Mouse (Mus musculus): ENCODE measurements around the gene Cbx7. TPM values are rescaled to one million over a fixed set of nuclear protein-coding genes. Genes with fewer than 3 reads are reported as not detected.

Gene Cbx7
- polyA plus RNA-seq, 1 experiment from 2014 or later = 1.1 TPM

GRCm38 (mm10) chr15:79932323-79932987 lies 38.5 kb downstream of the Cbx7 start:
- under 1% methylated on average over 54 of the region's 62 CpGs for WGBS (ENCODE audit: insufficient replicate concordance)
- peak; percentile 53 for ATAC-seq (replicated peaks; ENCODE audit: insufficient number of reproducible peaks, low FRiP score, low TSS enrichment)
- peak overlapping the region; percentile 65 for H3K4me3 ChIP-seq (ENCODE audit: low read depth, low read length)
- peak overlapping the region; percentile 69 for H3K9ac ChIP-seq (ENCODE audit: low read depth, low read length)
- H3K4me1 ChIP-seq (ENCODE audit: control insufficient read depth, insufficient read depth, low read length) = peaks cover 2% of the 10 kb centered on the region; the same call in 1 of the 2 replicates
- H3K4me2 ChIP-seq = peak overlapping the region; percentile 95
- peak overlapping the region; percentile 54; the same call in 1 of the 2 replicates for H3K27ac ChIP-seq (ENCODE audit: low read depth, low read length)
- H3K36me3 ChIP-seq (ENCODE audit: control insufficient read depth, insufficient read depth, low read length) = no peaks in the 10 kb centered on the region
- H3K9me3 ChIP-seq (replicated peaks; ENCODE audit: control insufficient read depth, low read length) = no peaks in the 10 kb centered on the region
- H3K27me3 ChIP-seq (ENCODE audit: control insufficient read depth, insufficient read depth, low read length) = peaks cover 56% of the 10 kb centered on the region

GRCm38 (mm10) chr15:79931496-79932141 lies 39.3 kb downstream of the Cbx7 start:
- Histone ChIP-seq H3K4me3 (ENCODE audit: low read depth, low read length) (peak overlapping the region; percentile 65), H3K9ac (ENCODE audit: low read depth, low read length) (no peak overlapping the region), H3K4me1 (ENCODE audit: control insufficient read depth, insufficient read depth, low read length) (peaks cover 2% of the 10 kb centered on the region), H3K4me2 (peak overlapping the region; percentile 95), H3K27me3 (ENCODE audit: control insufficient read depth, insufficient read depth, low read length) (peaks cover 56% of the 10 kb centered on the region), H3K27ac (ENCODE audit: low read depth, low read length) (no peak overlapping the region), H3K9me3 (replicated peaks; ENCODE audit: control insufficient read depth, low read length) (no peaks in the 10 kb centered on the region), H3K36me3 (ENCODE audit: control insufficient read depth, insufficient read depth, low read length) (no peaks in the 10 kb centered on the region)
- no peak for ATAC-seq (replicated peaks; ENCODE audit: insufficient number of reproducible peaks, low FRiP score, low TSS enrichment)
- 16% methylated on average over 13 of the region's 13 CpGs for WGBS (ENCODE audit: insufficient replicate concordance)

GRCm38 (mm10) chr15:79929734-79930133 lies 41.2 kb downstream of the Cbx7 start:
- ATAC-seq (replicated peaks; ENCODE audit: insufficient number of reproducible peaks, low FRiP score, low TSS enrichment) = no peak
- Histone ChIP-seq H3K4me3 (ENCODE audit: low read depth, low read length) (no peak overlapping the region), H3K27me3 (ENCODE audit: control insufficient read depth, insufficient read depth, low read length) (peaks cover 45% of the 10 kb centered on the region), H3K27ac (ENCODE audit: low read depth, low read length) (no peak overlapping the region), H3K36me3 (ENCODE audit: control insufficient read depth, insufficient read depth, low read length) (no peaks in the 10 kb centered on the region), H3K9ac (ENCODE audit: low read depth, low read length) (no peak overlapping the region), H3K9me3 (replicated peaks; ENCODE audit: control insufficient read depth, low read length) (no peaks in the 10 kb centered on the region), H3K4me1 (ENCODE audit: control insufficient read depth, insufficient read depth, low read length) (peaks cover 2% of the 10 kb centered on the region), H3K4me2 (no peak overlapping the region)
- WGBS (ENCODE audit: insufficient replicate concordance) = 67% methylated on average over 3 of the region's 3 CpGs

- H3K27me3 ChIP-seq (ENCODE audit: control insufficient read depth, insufficient read depth, low read length) = peaks cover 37% of the 10 kb centered on the region
- WGBS (ENCODE audit: insufficient replicate concordance) = 83% methylated on average over 2 of the region's 2 CpGs
- no peak for ATAC-seq (replicated peaks; ENCODE audit: insufficient number of reproducible peaks, low FRiP score, low TSS enrichment)
- no peaks in the 10 kb centered on the region for H3K9me3 ChIP-seq (replicated peaks; ENCODE audit: control insufficient read depth, low read length)
- H3K9ac ChIP-seq (ENCODE audit: low read depth, low read length) = no peak overlapping the region
- H3K4me3 ChIP-seq (ENCODE audit: low read depth, low read length) = no peak overlapping the region
- H3K4me2 ChIP-seq = no peak overlapping the region
- peaks cover under 1% of the 10 kb centered on the region for H3K4me1 ChIP-seq (ENCODE audit: control insufficient read depth, insufficient read depth, low read length)
- no peaks in the 10 kb centered on the region for H3K36me3 ChIP-seq (ENCODE audit: control insufficient read depth, insufficient read depth, low read length)
- no peak overlapping the region; the same call in 1 of the 2 replicates for H3K27ac ChIP-seq (ENCODE audit: low read depth, low read length)
These were observed 42.2 kb downstream of the Cbx7 start for GRCm38 (mm10) chr15:79928736-79929135.

- Histone ChIP-seq H3K9me3 (replicated peaks; ENCODE audit: control insufficient read depth, low read length) (no peaks in the 10 kb centered on the region), H3K4me1 (ENCODE audit: control insufficient read depth, insufficient read depth, low read length) (no peaks in the 10 kb centered on the region; the same call in none of the 2 replicates), H3K36me3 (ENCODE audit: control insufficient read depth, insufficient read depth, low read length) (no peaks in the 10 kb centered on the region), H3K9ac (ENCODE audit: low read depth, low read length) (peak overlapping the region; percentile 73), H3K4me2 (peak overlapping the region; percentile 73), H3K27me3 (ENCODE audit: control insufficient read depth, insufficient read depth, low read length) (peaks cover 33% of the 10 kb centered on the region), H3K27ac (ENCODE audit: low read depth, low read length) (peak overlapping the region; percentile 75; the same call in 1 of the 2 replicates), H3K4me3 (ENCODE audit: low read depth, low read length) (peak overlapping the region; percentile 59; the same call in 1 of the 2 replicates)
- 77% methylated on average over 3 of the region's 3 CpGs for WGBS (ENCODE audit: insufficient replicate concordance)
- no peak for ATAC-seq (replicated peaks; ENCODE audit: insufficient number of reproducible peaks, low FRiP score, low TSS enrichment)
These were observed 42.6 kb downstream of the Cbx7 start for GRCm38 (mm10) chr15:79928316-79928715.

GRCm38 (mm10) chr15:79927637-79928122 lies 43.2 kb downstream of the Cbx7 start:
- H3K4me1 ChIP-seq (ENCODE audit: control insufficient read depth, insufficient read depth, low read length) = no peaks in the 10 kb centered on the region; the same call in none of the 2 replicates
- ATAC-seq (replicated peaks; ENCODE audit: insufficient number of reproducible peaks, low FRiP score, low TSS enrichment) = peak; percentile 85
- H3K4me2 ChIP-seq = peak overlapping the region; percentile 73
- no peaks in the 10 kb centered on the region for H3K9me3 ChIP-seq (replicated peaks; ENCODE audit: control insufficient read depth, low read length)
- H3K27me3 ChIP-seq (ENCODE audit: control insufficient read depth, insufficient read depth, low read length) = peaks cover 26% of the 10 kb centered on the region
- peak overlapping the region; percentile 75; the same call in 1 of the 2 replicates for H3K27ac ChIP-seq (ENCODE audit: low read depth, low read length)
- no peaks in the 10 kb centered on the region for H3K36me3 ChIP-seq (ENCODE audit: control insufficient read depth, insufficient read depth, low read length)
- H3K4me3 ChIP-seq (ENCODE audit: low read depth, low read length) = peak overlapping the region; percentile 59
- 1% methylated on average over 29 of the region's 29 CpGs for WGBS (ENCODE audit: insufficient replicate concordance)
- H3K9ac ChIP-seq (ENCODE audit: low read depth, low read length) = peak overlapping the region; percentile 73

- no peaks in the 10 kb centered on the region for H3K9me3 ChIP-seq (replicated peaks; ENCODE audit: control insufficient read depth, low read length)
- H3K4me2 ChIP-seq = peak overlapping the region; percentile 73
- no peaks in the 10 kb centered on the region; the same call in none of the 2 replicates for H3K4me1 ChIP-seq (ENCODE audit: control insufficient read depth, insufficient read depth, low read length)
- no peaks in the 10 kb centered on the region for H3K36me3 ChIP-seq (ENCODE audit: control insufficient read depth, insufficient read depth, low read length)
- H3K27ac ChIP-seq (ENCODE audit: low read depth, low read length) = no peak overlapping the region
- H3K27me3 ChIP-seq (ENCODE audit: control insufficient read depth, insufficient read depth, low read length) = peaks cover 19% of the 10 kb centered on the region
- H3K9ac ChIP-seq (ENCODE audit: low read depth, low read length) = peak overlapping the region; percentile 73; the same call in 1 of the 2 replicates
- ATAC-seq (replicated peaks; ENCODE audit: insufficient number of reproducible peaks, low FRiP score, low TSS enrichment) = no peak
- H3K4me3 ChIP-seq (ENCODE audit: low read depth, low read length) = no peak overlapping the region
- 71% methylated on average over 11 of the region's 11 CpGs for WGBS (ENCODE audit: insufficient replicate concordance)
These were observed 44.0 kb downstream of the Cbx7 start for GRCm38 (mm10) chr15:79926856-79927416.

- H3K9ac ChIP-seq (ENCODE audit: low read depth, low read length) = no peak overlapping the region
- H3K4me1 ChIP-seq (ENCODE audit: control insufficient read depth, insufficient read depth, low read length) = no peaks in the 10 kb centered on the region
- H3K27me3 ChIP-seq (ENCODE audit: control insufficient read depth, insufficient read depth, low read length) = no peaks in the 10 kb centered on the region
- no peak overlapping the region for H3K27ac ChIP-seq (ENCODE audit: low read depth, low read length)
- H3K9me3 ChIP-seq (replicated peaks; ENCODE audit: control insufficient read depth, low read length) = no peaks in the 10 kb centered on the region
- no peaks in the 10 kb centered on the region for H3K36me3 ChIP-seq (ENCODE audit: control insufficient read depth, insufficient read depth, low read length)
- no peak for ATAC-seq (replicated peaks; ENCODE audit: insufficient number of reproducible peaks, low FRiP score, low TSS enrichment)
- no peak overlapping the region for H3K4me2 ChIP-seq
- WGBS (ENCODE audit: insufficient replicate concordance) = 63% methylated on average over 2 of the region's 2 CpGs
- H3K4me3 ChIP-seq (ENCODE audit: low read depth, low read length) = no peak overlapping the region
These were observed 51.1 kb downstream of the Cbx7 start for GRCm38 (mm10) chr15:79919787-79920186.
